Comparison of ENCODE assay signal across 8 mouse cellular contexts in genomic region chr7:19815296-19816223, GRCm38 (mm10). TPM values are rescaled to one million over a fixed set of nuclear protein-coding genes. Genes with fewer than 3 reads are reported as not detected.
DNase-seq lines count a peak whose midpoint lies in the region; ATAC-seq and TF ChIP-seq lines count a peak whose summit lies in the region.

No protein-coding gene starts in this region.

- no peaks in the 10 kb centered on the region for H3K36me3 ChIP-seq in heart, postnatal 0 days (replicated peaks; ENCODE audit: control insufficient read depth, insufficient read depth, low read length)
- H3K36me3 ChIP-seq in MEL (ENCODE audit: control insufficient read depth in 1 of 2, insufficient read depth in 2 of 2, low read length in 2 of 2): peaks cover 0 to 14% of the 10 kb centered on the region in 2 experiments; a peak in 2 of 4 replicates
- H3K36me3 ChIP-seq in hindbrain, embryonic 10.5 days: no peaks in the 10 kb centered on the region
- H3K36me3 ChIP-seq in midbrain, embryonic 10.5 days: no peaks in the 10 kb centered on the region

- peak overlapping the region; percentile 73 for H3K4me2 ChIP-seq in heart, postnatal 0 days (ENCODE audit: low read depth, low read length)

- peaks cover 13% of the 10 kb centered on the region for H3K4me1 ChIP-seq in heart, postnatal 0 days (ENCODE audit: control insufficient read depth, insufficient read depth)
- peaks cover 20 to 28% of the 10 kb centered on the region in 2 experiments for H3K4me1 ChIP-seq in MEL (ENCODE audit: control insufficient read depth in 1 of 2, insufficient read depth in 2 of 2, low read length in 2 of 2)
- H3K4me1 ChIP-seq in hindbrain, embryonic 10.5 days (replicated peaks): peaks cover 34% of the 10 kb centered on the region
- H3K4me1 ChIP-seq in midbrain, embryonic 10.5 days: peaks cover 34% of the 10 kb centered on the region

- peaks cover 21% of the 10 kb centered on the region for H3K27me3 ChIP-seq in heart, postnatal 0 days (ENCODE audit: control insufficient read depth, insufficient read depth, low read length)
- H3K27me3 ChIP-seq in MEL (ENCODE audit: control insufficient read depth in 1 of 2, insufficient read depth in 2 of 2, low read length in 2 of 2): no peaks in the 10 kb centered on the region
- H3K27me3 ChIP-seq in hindbrain, embryonic 10.5 days (ENCODE audit: insufficient read depth, poor library complexity, severe bottlenecking): peaks cover 99% of the 10 kb centered on the region
- peaks cover 99% of the 10 kb centered on the region for H3K27me3 ChIP-seq in midbrain, embryonic 10.5 days (ENCODE audit: low read depth, poor library complexity, severe bottlenecking)

- TF ChIP-seq RAD21 in MEL (IDR thresholded peaks at IDR 0.05; ENCODE audit: low read depth, low read length): no peak

- no peak for TF ChIP-seq EP300 in heart, postnatal 0 days (IDR thresholded peaks at IDR 0.05; ENCODE audit: low read depth)
- TF ChIP-seq EP300 in MEL (IDR thresholded peaks at IDR 0.05; ENCODE audit: low read depth in 1 of 2, low read length in 2 of 2): no peak

- no peak for TF ChIP-seq CTCF in heart, postnatal 0 days (IDR thresholded peaks at IDR 0.05; ENCODE audit: low read depth)
- TF ChIP-seq CTCF in MEL (IDR thresholded peaks at IDR 0.05 in 2 of 3, conservative IDR thresholded peaks at IDR 0.05 in 1 of 3; ENCODE audit: control insufficient read depth in 1 of 3, insufficient read depth in 1 of 3, low read depth in 2 of 3, low read length in 3 of 3, poor library complexity in 1 of 3, severe bottlenecking in 1 of 3): no peak

- no peaks in the 10 kb centered on the region for H3K79me2 ChIP-seq in MEL (ENCODE audit: control insufficient read depth, insufficient read depth, low read length, poor library complexity)

- no peak for DNase-seq in heart, postnatal 0 days (ENCODE audit: low spot score)
- no peak for DNase-seq in heart, adult 18-20 months
- DNase-seq in MEL (ENCODE audit: low read depth, low spot score): no peak
- no peak for DNase-seq in hindbrain, embryonic 10.5 days (ENCODE audit: low spot score)
- no peak for DNase-seq in midbrain, embryonic 10.5 days (ENCODE audit: low spot score)
- no peak for DNase-seq in left cerebral cortex, adult 9 months (ENCODE audit: low spot score in 2 of 2)
- DNase-seq in right cerebral cortex, postnatal 10 days (ENCODE audit: low spot score in 2 of 2): no peak
- no peak for DNase-seq in gastrocnemius, postnatal 25 days

- ATAC-seq in heart, postnatal 0 days (ENCODE audit: insufficient read depth, low read depth): peak; percentile 37; the same call in 1 of the 2 replicates

- peak overlapping the region; percentile 47 for H3K4me3 ChIP-seq in heart, postnatal 0 days (ENCODE audit: low read depth, low read length)
- H3K4me3 ChIP-seq in MEL (ENCODE audit: control insufficient read depth in 1 of 2, insufficient read depth in 1 of 2, low read depth in 2 of 2, low read length in 2 of 2): peak overlapping the region; percentile 49 to 78
- H3K4me3 ChIP-seq in hindbrain, embryonic 10.5 days: peak overlapping the region; percentile 54
- H3K4me3 ChIP-seq in midbrain, embryonic 10.5 days: peak overlapping the region; percentile 55

- TF ChIP-seq POLR2A in MEL (IDR thresholded peaks at IDR 0.05; ENCODE audit: control insufficient read depth in 1 of 2, insufficient read depth in 1 of 2, low read depth in 1 of 2, low read length in 2 of 2, poor library complexity in 1 of 2): no peak

- peak overlapping the region; percentile 46; the same call in 1 of the 2 replicates for H3K9ac ChIP-seq in heart, postnatal 0 days (replicated peaks; ENCODE audit: low read depth, low read length)
- H3K9ac ChIP-seq in MEL (ENCODE audit: control insufficient read depth, low read depth, low read length, poor library complexity, severe bottlenecking): peak overlapping the region; percentile 42

- WGBS in heart, postnatal 0 days: 33% methylated on average over 17 of the region's 17 CpGs
- 23% methylated on average over 17 of the region's 17 CpGs for WGBS in hindbrain, embryonic 10.5 days
- 27% methylated on average over 17 of the region's 17 CpGs for WGBS in midbrain, embryonic 10.5 days

- no peaks in the 10 kb centered on the region for H3K9me3 ChIP-seq in heart, postnatal 0 days (replicated peaks; ENCODE audit: control insufficient read depth, low read length)
- H3K9me3 ChIP-seq in MEL (replicated peaks; ENCODE audit: insufficient read depth, low read length): no peaks in the 10 kb centered on the region
- peaks cover 11% of the 10 kb centered on the region for H3K9me3 ChIP-seq in hindbrain, embryonic 10.5 days
- peaks cover 13% of the 10 kb centered on the region; the same call in 1 of the 2 replicates for H3K9me3 ChIP-seq in midbrain, embryonic 10.5 days (replicated peaks)

- peak overlapping the region; percentile 67; the same call in 1 of the 2 replicates for H3K27ac ChIP-seq in heart, postnatal 0 days (ENCODE audit: low read depth)
- peak overlapping the region; percentile 61 for H3K27ac ChIP-seq in MEL (ENCODE audit: control insufficient read depth, low read depth, low read length)
- H3K27ac ChIP-seq in hindbrain, embryonic 10.5 days: peak overlapping the region; percentile 64; the same call in 1 of the 2 replicates
- peak overlapping the region; percentile 79 for H3K27ac ChIP-seq in midbrain, embryonic 10.5 days (replicated peaks)

TF ChIP-seq in MEL, 35 proteins besides CTCF, POLR2A, EP300 and RAD21 (continues in another document):
- TF ChIP-seq ZNF384 (IDR thresholded peaks at IDR 0.05; ENCODE audit: low read depth, low read length) (no peak), MAFK (IDR thresholded peaks at IDR 0.05; ENCODE audit: borderline replicate concordance, low read depth, low read length) (no peak), SMC3 (IDR thresholded peaks at IDR 0.05; ENCODE audit: low read depth, low read length) (no peak), NRF1 (IDR thresholded peaks at IDR 0.05; ENCODE audit: insufficient read depth, low read depth, low read length, poor library complexity, severe bottlenecking) (peak; percentile 11; the same call in 1 of the 2 replicates), USF1 (IDR thresholded peaks at IDR 0.05; ENCODE audit: low read depth, low read length) (no peak)

RNA-seq across cellular contexts. Expression of gene Bcl3, which starts 7.0 kb away (rescaled TPM):
- total RNA-seq in heart, postnatal 0 days (2014; rRNA removed; ENCODE audit: low replicate concordance): 1.7 and 6.7 TPM in 2 replicates
- 1.6 and 2.0 TPM in 2 replicates for polyA plus RNA-seq in heart, postnatal 0 days (2015; fragmentation: Nextera tagmentation; extraction: Ambion mirVana)
- total RNA-seq in heart, adult 18-20 months (2021): 1 to 10 TPM; 2.9 to 3.7 TPM
- total RNA-seq in MEL (2012; rRNA removed): 1.7 and 2.7 TPM in 2 replicates
- 1 to 10 TPM in 1 of 2 experiments, not detected in 1; 6.7 TPM for polyA plus RNA-seq in MEL (2012; ENCODE audit: insufficient read depth in 1 of 2, insufficient read length in 2 of 2, low read depth in 1 of 2, low replicate concordance in 2 of 2, missing spikeins in 1 of 2)
- 0.60 and 0.78 TPM in 2 replicates for polyA plus RNA-seq in hindbrain, embryonic 10.5 days (2016; fragmentation: Nextera tagmentation; extraction: Ambion mirVana)
- polyA plus RNA-seq in midbrain, embryonic 10.5 days (2016; fragmentation: Nextera tagmentation; extraction: Ambion mirVana): 1.1 and 1.8 TPM in 2 replicates
- total RNA-seq in gastrocnemius, postnatal 25 days (2021): 1 to 10 TPM; 1.2 TPM

RNA-seq across cellular contexts. Expression of gene Cblc, which starts 19.0 kb away (rescaled TPM):
- total RNA-seq in heart, postnatal 0 days (2014; rRNA removed; ENCODE audit: low replicate concordance): 0.35 TPM in 1 of 2 replicates, not detected in the other
- polyA plus RNA-seq in heart, postnatal 0 days (2015; fragmentation: Nextera tagmentation; extraction: Ambion mirVana): 0.36 and 0.37 TPM in 2 replicates
- total RNA-seq in heart, adult 18-20 months (2021): under 1 TPM; 0.35 to 0.75 TPM
- not detected in 2 replicates for total RNA-seq in MEL (2012; rRNA removed)
- polyA plus RNA-seq in MEL (2012; ENCODE audit: insufficient read depth in 1 of 2, insufficient read length in 2 of 2, low read depth in 1 of 2, low replicate concordance in 2 of 2, missing spikeins in 1 of 2): not detected
- 1.2 and 1.8 TPM in 2 replicates for polyA plus RNA-seq in hindbrain, embryonic 10.5 days (2016; fragmentation: Nextera tagmentation; extraction: Ambion mirVana)
- 0.62 and 0.70 TPM in 2 replicates for polyA plus RNA-seq in midbrain, embryonic 10.5 days (2016; fragmentation: Nextera tagmentation; extraction: Ambion mirVana)
- total RNA-seq in gastrocnemius, postnatal 25 days (2021): not detected

RNA-seq across cellular contexts. Expression of gene Gm19345, which starts 36.2 kb away (rescaled TPM):
- total RNA-seq in heart, postnatal 0 days (2014; rRNA removed; ENCODE audit: low replicate concordance): not detected in 2 replicates
- polyA plus RNA-seq in heart, postnatal 0 days (2015; fragmentation: Nextera tagmentation; extraction: Ambion mirVana): not detected in 2 replicates
- not detected for total RNA-seq in heart, adult 18-20 months (2021)
- not detected in 2 replicates for total RNA-seq in MEL (2012; rRNA removed)
- not detected for polyA plus RNA-seq in MEL (2012; ENCODE audit: insufficient read depth in 1 of 2, insufficient read length in 2 of 2, low read depth in 1 of 2, low replicate concordance in 2 of 2, missing spikeins in 1 of 2)
- 0.20 TPM in 1 of 2 replicates, not detected in the other for polyA plus RNA-seq in hindbrain, embryonic 10.5 days (2016; fragmentation: Nextera tagmentation; extraction: Ambion mirVana)
- polyA plus RNA-seq in midbrain, embryonic 10.5 days (2016; fragmentation: Nextera tagmentation; extraction: Ambion mirVana): 0.14 TPM in 1 of 2 replicates, not detected in the other
- not detected for total RNA-seq in gastrocnemius, postnatal 25 days (2021)

RNA-seq across cellular contexts. Expression of gene Bcam, which starts 44.7 kb away (rescaled TPM):
- total RNA-seq in heart, postnatal 0 days (2014; rRNA removed; ENCODE audit: low replicate concordance): 697 and 786 TPM in 2 replicates
- 293 and 303 TPM in 2 replicates for polyA plus RNA-seq in heart, postnatal 0 days (2015; fragmentation: Nextera tagmentation; extraction: Ambion mirVana)
- 100 to 1,000 TPM; 192 to 199 TPM for total RNA-seq in heart, adult 18-20 months (2021)
- total RNA-seq in MEL (2012; rRNA removed): 2.6 and 3.2 TPM in 2 replicates
- 1 to 10 TPM in 1 of 2 experiments, not detected in 1; 8.1 TPM for polyA plus RNA-seq in MEL (2012; ENCODE audit: insufficient read depth in 1 of 2, insufficient read length in 2 of 2, low read depth in 1 of 2, low replicate concordance in 2 of 2, missing spikeins in 1 of 2)
- polyA plus RNA-seq in hindbrain, embryonic 10.5 days (2016; fragmentation: Nextera tagmentation; extraction: Ambion mirVana): 46.8 and 57.3 TPM in 2 replicates
- 25.3 and 32.2 TPM in 2 replicates for polyA plus RNA-seq in midbrain, embryonic 10.5 days (2016; fragmentation: Nextera tagmentation; extraction: Ambion mirVana)
- total RNA-seq in gastrocnemius, postnatal 25 days (2021): 10 to 100 TPM; 25.3 to 33.9 TPM

RNA-seq across cellular contexts. Expression of gene Ceacam16, which starts 45.5 kb away (rescaled TPM):
- total RNA-seq in heart, postnatal 0 days (2014; rRNA removed; ENCODE audit: low replicate concordance): not detected in 2 replicates
- not detected in 2 replicates for polyA plus RNA-seq in heart, postnatal 0 days (2015; fragmentation: Nextera tagmentation; extraction: Ambion mirVana)
- not detected for total RNA-seq in heart, adult 18-20 months (2021)
- total RNA-seq in MEL (2012; rRNA removed): 0.12 TPM in 1 of 2 replicates, not detected in the other
- polyA plus RNA-seq in MEL (2012; ENCODE audit: insufficient read depth in 1 of 2, insufficient read length in 2 of 2, low read depth in 1 of 2, low replicate concordance in 2 of 2, missing spikeins in 1 of 2): under 1 TPM in 1 of 2 experiments, not detected in 1; 0.18 TPM
- not detected in 2 replicates for polyA plus RNA-seq in hindbrain, embryonic 10.5 days (2016; fragmentation: Nextera tagmentation; extraction: Ambion mirVana)
- not detected in 2 replicates for polyA plus RNA-seq in midbrain, embryonic 10.5 days (2016; fragmentation: Nextera tagmentation; extraction: Ambion mirVana)
- not detected for total RNA-seq in gastrocnemius, postnatal 25 days (2021)
